Mouse (Mus musculus) MEL (cell line): ENCODE measurements around the gene Gm20852.
"Not testable (repeated sequence)": the region's sequence is repeated elsewhere in the genome, so short reads cannot be mapped to it uniquely, and the experiment has no call there.

Experiments
- CHD1 ChIP-seq: IDR thresholded peaks from 2 replicates; pipeline ENCODE4 v1.6.1; 2012; ENCODE audit warnings: low read depth, mild to moderate bottlenecking, inconsistent platforms, low read length, improper control_type of control experiment
- CTCF ChIP-seq, 3 experiments: IDR thresholded peaks in 2 of 3; conservative IDR thresholded peaks in 1 of 3; 2 replicates each; pipeline ENCODE4 v1.5.1; 2011 to 2012; ENCODE audit warnings: low read length in 3 of 3, low read depth in 2 of 3, mild to moderate bottlenecking in 2 of 3, improper control_type of control experiment in 1 of 3, inconsistent platforms in 1 of 3, mixed read lengths in 1 of 3, moderate library complexity in 1 of 3; ENCODE audit not compliant: control insufficient read depth in 1 of 3, insufficient read depth in 1 of 3, poor library complexity in 1 of 3, severe bottlenecking in 1 of 3
- E2F4 ChIP-seq: IDR thresholded peaks from 2 replicates; pipeline ENCODE4 v1.6.1; 2011; ENCODE audit warnings: low read depth, low read length, improper control_type of control experiment, borderline replicate concordance

- TF ChIP-seq CHD1; CTCF (IDR thresholded peaks at IDR 0.05 in 2 of 3, conservative IDR thresholded peaks at IDR 0.05 in 1 of 3; ENCODE audit: control insufficient read depth in 1 of 3, insufficient read depth in 1 of 3, low read depth in 2 of 3, low read length in 3 of 3, poor library complexity in 1 of 3, severe bottlenecking in 1 of 3); E2F4: not testable (repeated sequence)
These were observed at the start of gene Gm20852 for GRCm38 (mm10) chrY:66742023-66742422.
